Mouse (Mus musculus) ES-Bruce4 (cell line): Measurements from ENCODE around the gene Banp.

Experiments
- CTCF ChIP-seq: IDR thresholded peaks from one replicate; pipeline ENCODE4 v1.8.1; 2011; ENCODE audit warnings: low read depth, low read length
- POLR2A ChIP-seq: IDR thresholded peaks from one replicate; pipeline ENCODE4 v1.8.1; 2011; ENCODE audit warnings: low read length; ENCODE audit not compliant: insufficient read depth

DNA sequence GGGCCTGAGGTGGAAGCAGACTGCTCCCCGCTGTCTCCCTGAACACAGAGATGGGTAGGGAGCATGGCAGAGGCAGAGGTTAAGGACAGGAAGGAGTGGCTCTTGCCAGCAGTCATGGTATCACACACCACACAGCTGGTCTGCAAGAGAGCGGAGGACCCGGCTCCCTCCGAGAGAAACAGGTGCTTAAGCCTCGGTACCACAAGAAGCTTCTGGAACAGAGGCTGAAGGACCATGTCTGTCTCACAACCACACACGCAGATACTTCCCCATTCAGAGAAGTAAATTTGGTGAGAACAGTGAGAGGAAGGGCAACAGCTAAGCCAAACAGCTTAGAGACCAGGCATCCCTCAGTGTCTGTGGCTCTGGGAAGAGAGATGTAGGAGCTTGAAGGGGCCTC lies 38.1 kb upstream of the Banp start:
- TF ChIP-seq CTCF, result no peak
- TF ChIP-seq POLR2A, result no peak
